22 mouse cellular contexts compared by ENCODE assay signal in the genomic region with DNA sequence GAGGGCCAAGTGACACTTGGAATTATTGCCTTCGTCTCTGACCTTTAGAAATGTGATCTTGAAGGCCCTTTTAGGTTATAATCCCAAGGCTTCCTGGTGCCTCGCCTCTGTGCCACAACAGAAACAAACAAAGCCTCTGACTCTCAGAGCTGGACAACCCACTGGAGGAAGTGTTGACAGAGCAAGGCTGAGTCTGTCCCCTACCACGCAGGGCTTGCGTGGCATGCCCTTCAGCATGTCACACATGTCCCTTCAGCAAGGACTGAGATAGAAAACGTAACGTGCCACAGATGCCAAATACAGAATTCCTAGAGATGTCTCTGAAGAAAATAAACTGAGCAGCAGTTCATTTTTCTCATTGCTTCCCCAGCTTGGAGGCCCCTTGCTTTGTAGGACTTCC.
DNase-seq lines count a peak whose midpoint lies in the region; ATAC-seq and TF ChIP-seq lines count a peak whose summit lies in the region.
"Had no signal": no experiment of that assay in that cellular context is flagged by ENCODE, and none has a peak within 500 bp of the region (broad histone marks: within the 10 kb centered on the region; RNA-seq: fewer than 3 reads in every experiment).

No protein-coding gene starts in this region.

- H3K4me1 ChIP-seq in liver, adult 2 months (ENCODE audit: control insufficient read depth, insufficient read depth, low read length): peaks cover 30% of the 10 kb centered on the region
- H3K4me1 ChIP-seq in liver, embryonic 11.5 days (replicated peaks; ENCODE audit: control insufficient read depth, insufficient read depth, low read length): 0 out of 2 replicates have a peak, but pooled peaks cover 4% of the 10 kb centered on the region
- peaks cover 11% of the 10 kb centered on the region for H3K4me1 ChIP-seq in olfactory bulb, adult 2 months (ENCODE audit: control insufficient read depth, insufficient read depth, low read length)
- no peaks in the 10 kb centered on the region for H3K4me1 ChIP-seq in stomach, postnatal 0 days (replicated peaks; ENCODE audit: control insufficient read depth, insufficient read depth)
- H3K4me1 ChIP-seq: embryonic facial prominence, embryonic 15.5 days had no signal

- TF ChIP-seq POLR2A in liver, adult 2 months (IDR thresholded peaks at IDR 0.05; ENCODE audit: extremely low read depth, insufficient read depth, low read length): no peak
- TF ChIP-seq POLR2A in olfactory bulb, adult 2 months (IDR thresholded peaks at IDR 0.05; ENCODE audit: insufficient read depth, low read depth, low read length): no peak

- no peaks in the 10 kb centered on the region for H3K9me3 ChIP-seq in liver, embryonic 11.5 days (ENCODE audit: control insufficient read depth, low read length)
- no peaks in the 10 kb centered on the region for H3K9me3 ChIP-seq in stomach, postnatal 0 days (ENCODE audit: control insufficient read depth, low read length)
- H3K9me3 ChIP-seq: embryonic facial prominence, embryonic 13.5 days; embryonic facial prominence, embryonic 15.5 days; forebrain, embryonic 10.5 days; forebrain, embryonic 12.5 days had no signal

- WGBS in liver, adult 2 months: 38% methylated on average over 6 of the region's 6 CpGs
- WGBS in liver, embryonic 11.5 days: 76% methylated on average over 6 of the region's 6 CpGs
- 74% methylated on average over 6 of the region's 6 CpGs for WGBS in olfactory bulb, adult 2 months
- 69% methylated on average over 6 of the region's 6 CpGs for WGBS in stomach, postnatal 0 days

- TF ChIP-seq EP300 in stomach, postnatal 0 days (optimal IDR thresholded peaks at IDR 0.05): no peak

- peaks cover 24% of the 10 kb centered on the region for H3K79me2 ChIP-seq in liver, adult 2 months (ENCODE audit: control insufficient read depth, insufficient read depth, low read length)

- H3K4me3 ChIP-seq in liver, adult 2 months (ENCODE audit: insufficient read depth, low read depth, low read length): no peak overlapping the region
- no peak overlapping the region for H3K4me3 ChIP-seq in liver, embryonic 11.5 days (ENCODE audit: low read depth, low read length)
- no peak overlapping the region for H3K4me3 ChIP-seq in olfactory bulb, adult 2 months (ENCODE audit: insufficient read depth, low read depth, low read length)
- no peak overlapping the region for H3K4me3 ChIP-seq in stomach, postnatal 0 days (ENCODE audit: low read depth, low read length)
- H3K4me3 ChIP-seq: embryonic facial prominence, embryonic 13.5 days; embryonic facial prominence, embryonic 15.5 days; erythroblast, embryonic 14.5 days; forebrain, embryonic 10.5 days; forebrain, embryonic 12.5 days had no signal

- no peak for TF ChIP-seq CTCF in liver, adult 2 months (IDR thresholded peaks at IDR 0.05; ENCODE audit: low read depth, low read length)
- no peak for TF ChIP-seq CTCF in olfactory bulb, adult 2 months (IDR thresholded peaks at IDR 0.05; ENCODE audit: insufficient read depth, low read depth, low read length)
- TF ChIP-seq CTCF in stomach, postnatal 0 days (IDR thresholded peaks at IDR 0.05; ENCODE audit: low read depth): no peak

- H3K27me3 ChIP-seq in liver, adult 2 months (ENCODE audit: control insufficient read depth, insufficient read depth, low read length): no peaks in the 10 kb centered on the region
- H3K27me3 ChIP-seq in liver, embryonic 11.5 days (replicated peaks; ENCODE audit: control insufficient read depth, insufficient read depth, low read length): no peaks in the 10 kb centered on the region
- no peaks in the 10 kb centered on the region for H3K27me3 ChIP-seq in stomach, postnatal 0 days (ENCODE audit: control insufficient read depth, insufficient read depth, low read length)
- H3K27me3 ChIP-seq: embryonic facial prominence, embryonic 13.5 days; embryonic facial prominence, embryonic 15.5 days; forebrain, embryonic 12.5 days had no signal

- H3K9ac ChIP-seq in liver, adult 2 months (ENCODE audit: low read depth, low read length): no peak overlapping the region
- H3K9ac ChIP-seq in liver, embryonic 11.5 days (ENCODE audit: low read depth, low read length): no peak overlapping the region
- no peak overlapping the region for H3K9ac ChIP-seq in stomach, postnatal 0 days (ENCODE audit: low read length)
- H3K9ac ChIP-seq: embryonic facial prominence, embryonic 13.5 days; embryonic facial prominence, embryonic 15.5 days; forebrain, embryonic 12.5 days had no signal

- no peak overlapping the region for H3K4me2 ChIP-seq in liver, embryonic 11.5 days
- H3K4me2 ChIP-seq in stomach, postnatal 0 days (replicated peaks; ENCODE audit: low read depth): no peak overlapping the region
- H3K4me2 ChIP-seq: embryonic facial prominence, embryonic 13.5 days; embryonic facial prominence, embryonic 15.5 days; forebrain, embryonic 12.5 days had no signal

- DNase-seq in liver, adult 2 months (ENCODE audit: extremely low read depth, low read depth, low spot score): peak; percentile 52
- DNase-seq in liver, embryonic 11.5 days (ENCODE audit: low spot score): no peak
- no peak for DNase-seq in stomach, postnatal 0 days (ENCODE audit: low spot score)
- DNase-seq in thymus, postnatal 4 days: no peak
- DNase-seq: adrenal gland, adult 2 months; adrenal gland, postnatal 10 days; adrenal gland, postnatal 25 days; cerebellum, adult 11 months; cerebellum, adult 18-20 months; cerebellum, adult 8-10 months; cerebellum, adult 9-11 months; cerebellum, postnatal 14 days; cerebellum, postnatal 36 days; embryo, embryonic 11 days had no signal

- peak overlapping the region; percentile 31 for H3K27ac ChIP-seq in liver, adult 2 months (replicated peaks; ENCODE audit: insufficient read depth, low read depth, low read length)
- H3K27ac ChIP-seq in liver, embryonic 11.5 days (ENCODE audit: low read depth, low read length): no peak overlapping the region
- peak overlapping the region; percentile 33; the same call in 1 of the 2 replicates for H3K27ac ChIP-seq in olfactory bulb, adult 2 months (ENCODE audit: insufficient read depth, low read depth, low read length)
- H3K27ac ChIP-seq in stomach, postnatal 0 days (replicated peaks): no peak overlapping the region
- H3K27ac ChIP-seq: embryonic facial prominence, embryonic 13.5 days; embryonic facial prominence, embryonic 15.5 days; forebrain, embryonic 10.5 days; forebrain, embryonic 12.5 days had no signal

- ATAC-seq in liver, embryonic 11.5 days (replicated peaks; ENCODE audit: low FRiP score): no peak
- ATAC-seq in stomach, postnatal 0 days (ENCODE audit: low FRiP score, low TSS enrichment): peak; percentile 69; the same call in 1 of the 2 replicates
- ATAC-seq: forebrain, embryonic 14.5 days; forebrain, embryonic 16.5 days had no signal

- H3K36me3 ChIP-seq in liver, adult 2 months (ENCODE audit: control insufficient read depth, insufficient read depth, low read length): 0 out of 2 replicates have a peak, but pooled peaks cover 1% of the 10 kb centered on the region
- no peaks in the 10 kb centered on the region for H3K36me3 ChIP-seq in liver, embryonic 11.5 days (ENCODE audit: control insufficient read depth, insufficient read depth, low read length)
- H3K36me3 ChIP-seq in stomach, postnatal 0 days (ENCODE audit: control insufficient read depth, insufficient read depth, low read length): no peaks in the 10 kb centered on the region
- H3K36me3 ChIP-seq: embryonic facial prominence, embryonic 13.5 days; embryonic facial prominence, embryonic 15.5 days; forebrain, embryonic 10.5 days; forebrain, embryonic 12.5 days had no signal

Comparison
In these comparisons a context has a peak if more than half of its experiments do, and no peak if none do; other contexts are left out.
1. H3K27ac ChIP-seq: peak in liver, adult 2 months (single experiment) and olfactory bulb, adult 2 months (single experiment); none in liver, embryonic 11.5 days (single experiment) and stomach, postnatal 0 days (single experiment).